Mouse (Mus musculus) cerebellum, adult 2 months (tissue): ENCODE results near the gene Fam173a. TPM values are rescaled to one million over a fixed set of nuclear protein-coding genes. Genes with fewer than 3 reads are reported as not detected.

ENCODE experiments used
- DNase-seq, 2 experiments: peaks; one replicate each; pipeline ENCODE4 v3.0.0; 2021
- H3K27ac ChIP-seq: fragments of 200-500 bp; 2 replicates; pipeline ENCODE4 v1.5.1; 2012; ENCODE audit warnings: low read length, control low read depth, inconsistent platforms; ENCODE audit not compliant: insufficient read depth
- H3K27me3 ChIP-seq: fragments of 200-500 bp; 2 replicates; pipeline ENCODE4 v1.6.1; 2012; ENCODE audit warnings: inconsistent platforms, mild to moderate bottlenecking, low read length, moderate library complexity; ENCODE audit not compliant: control insufficient read depth, insufficient read depth
- H3K4me1 ChIP-seq: fragments of 200-500 bp; 2 replicates; pipeline ENCODE4 v1.6.1; 2011; ENCODE audit warnings: low read length; ENCODE audit not compliant: control insufficient read depth, insufficient read depth
- H3K4me3 ChIP-seq: fragments of 200-500 bp; replicated peaks from 2 replicates; pipeline ENCODE3; 2011; ENCODE audit warnings: mild to moderate bottlenecking, low read depth, low read length, control low read depth; ENCODE audit not compliant: insufficient read depth
- CTCF ChIP-seq: fragments of 200-500 bp; IDR thresholded peaks from 2 replicates; pipeline ENCODE4 v1.5.1; 2011; ENCODE audit warnings: low read depth, mild to moderate bottlenecking, control low read depth, low read length, moderate library complexity, borderline replicate concordance; ENCODE audit not compliant: insufficient read depth
- POLR2A ChIP-seq: fragments of 200-500 bp; IDR thresholded peaks from 2 replicates; pipeline ENCODE4 v1.6.1; 2011; ENCODE audit warnings: low read length, control low read depth, borderline replicate concordance; ENCODE audit not compliant: insufficient read depth
- WGBS: fragments of 180-500 bp; shearing (Covaris S2); methylation state at CpG from one replicate; pipeline ENCODE4 v1.1.7; 2018; 5-methylcytosine and 5-hydroxymethylcytosine counted together
- polyA plus RNA-seq: library from polyadenylated mRNA; depleted of rRNA; stranded (reverse); fragments of >200 nt; gene quantifications from 2 replicates; pipeline ENCODE4 v1.2.3, GENCODE M21; 2012; rRNA removed

Gene Fam173a
- polyA plus RNA-seq: 167 and 178 TPM in 2 replicates

DNA sequence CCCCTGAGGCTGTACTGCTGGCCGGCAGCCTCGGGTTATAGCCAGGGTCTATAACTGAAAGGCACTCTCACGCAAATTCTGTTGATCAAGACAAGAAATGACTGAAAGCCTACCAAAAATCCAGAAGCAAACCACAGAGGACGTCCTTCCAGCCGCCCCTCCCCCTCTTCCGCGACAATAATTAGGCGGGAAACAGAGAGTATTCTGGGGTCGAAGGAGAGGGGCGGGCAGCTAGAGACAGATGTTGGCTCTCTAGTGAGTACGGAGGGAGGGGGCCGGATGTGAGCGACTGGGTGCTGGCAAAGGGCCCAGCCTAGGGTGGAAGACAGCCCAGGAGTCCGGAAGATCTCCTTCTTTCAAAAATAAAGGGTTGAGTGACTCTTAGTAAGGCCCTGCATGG lies at the start of gene Fam173a:
Fam173a (minus strand) TSS at position 287 of the 400 bp plus-strand sequence.
- peak within 1 kb of the TSS; percentile 95 for H3K27ac ChIP-seq
- peak in 1 of 2 experiments; percentile 64 for DNase-seq
- no peaks in the 10 kb centered on the region for H3K27me3 ChIP-seq
- WGBS: 0% methylated on average over 14 of the region's 14 CpGs
- peaks cover 8% of the 10 kb centered on the region for H3K4me1 ChIP-seq
- TF ChIP-seq POLR2A (no peak), CTCF (no peak)
- peak within 1 kb of the TSS; percentile 91 for H3K4me3 ChIP-seq

- DNase-seq: no peak
- no peak for TF ChIP-seq CTCF
Measured at GRCm38 (mm10) chr17:25841117-25841880, 48.6 kb upstream of the Fam173a start, which contains the start of gene Gm20683. Gene Gm20683 (minus strand): TSS chr17:25841763.

GRCm38 (mm10) chr17:25840519-25840918 lies 47.8 kb upstream of the Fam173a start:
- H3K4me3 ChIP-seq: no peak overlapping the region

More at GRCm38 (mm10) chr17:25841117-25841880, 48.6 kb upstream of the Fam173a start, which contains the start of gene Gm20683:
- Histone ChIP-seq H3K27ac (no peak within 1 kb of the TSS), H3K4me1 (peaks cover 19% of the 10 kb centered on the region), H3K27me3 (no peaks in the 10 kb centered on the region), H3K4me3 (no peak within 1 kb of the TSS)
- 93% methylated on average over 22 of the region's 22 CpGs for WGBS

GRCm38 (mm10) chr17:25839455-25840235 lies 46.9 kb upstream of the Fam173a start:
- Histone ChIP-seq H3K27ac (no peak overlapping the region), H3K4me3 (no peak overlapping the region), H3K4me1 (peaks cover 30% of the 10 kb centered on the region), H3K27me3 (no peaks in the 10 kb centered on the region)
- 79% methylated on average over 14 of the region's 14 CpGs for WGBS
- DNase-seq: no peak
- TF ChIP-seq CTCF (no peak), POLR2A (no peak)

More at GRCm38 (mm10) chr17:25840519-25840918, 47.8 kb upstream of the Fam173a start:
- Histone ChIP-seq H3K4me1 (peaks cover 27% of the 10 kb centered on the region), H3K27ac (no peak overlapping the region), H3K27me3 (no peaks in the 10 kb centered on the region)
- WGBS: 95% methylated on average over 6 of the region's 6 CpGs
- TF ChIP-seq CTCF (no peak), POLR2A (no peak)
- DNase-seq: no peak

DNA sequence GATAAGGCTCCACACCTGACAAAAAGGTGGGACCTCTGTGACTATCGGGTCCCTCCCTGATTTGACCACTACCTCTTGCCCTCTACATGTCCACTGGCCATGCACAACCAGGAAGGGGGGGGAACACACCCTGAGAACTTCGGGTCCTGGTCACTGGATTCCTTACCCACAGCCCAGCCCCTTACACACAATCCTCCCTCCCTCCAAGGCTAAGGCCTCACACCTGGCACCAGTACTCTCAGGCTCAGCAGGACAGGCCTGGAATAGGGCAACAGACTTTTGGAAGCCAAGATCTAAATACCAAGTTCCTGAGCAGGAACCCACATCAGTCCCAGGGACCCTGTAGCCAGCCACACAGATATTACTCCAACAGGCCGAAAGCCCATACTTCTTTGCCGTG lies 46.2 kb upstream of the Fam173a start:
- Histone ChIP-seq H3K4me3 (no peak overlapping the region), H3K4me1 (peaks cover 36% of the 10 kb centered on the region), H3K27ac (no peak overlapping the region), H3K27me3 (no peaks in the 10 kb centered on the region)
- no peak for DNase-seq
- no peak for TF ChIP-seq POLR2A
- no peak for TF ChIP-seq CTCF
- 85% methylated on average over 4 of the region's 4 CpGs for WGBS

DNA sequence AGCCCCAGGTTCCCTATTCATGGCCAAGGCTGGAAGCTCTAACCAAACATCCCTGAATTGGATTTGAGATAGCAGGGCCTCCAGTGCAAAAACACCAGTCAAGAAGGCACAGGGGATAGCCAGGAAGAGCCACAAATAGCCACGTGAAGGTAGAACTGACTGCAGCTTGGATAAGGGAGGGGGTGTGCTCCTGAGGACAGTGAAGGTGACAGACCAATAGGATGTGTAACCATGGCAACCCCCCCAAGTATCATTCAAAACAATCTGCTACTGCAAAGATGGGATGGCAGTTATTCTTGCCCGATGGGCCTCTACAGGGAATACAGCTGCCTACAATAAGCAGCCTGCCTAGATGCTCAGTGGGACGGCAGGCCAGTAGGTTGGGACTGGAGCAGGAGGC lies 44.8 kb upstream of the Fam173a start:
- Histone ChIP-seq H3K27ac (peak overlapping the region; percentile 69), H3K4me3 (peak overlapping the region; percentile 64), H3K27me3 (no peaks in the 10 kb centered on the region), H3K4me1 (peaks cover 29% of the 10 kb centered on the region)
- no peak for DNase-seq
- 19% methylated on average over 3 of the region's 3 CpGs for WGBS
- TF ChIP-seq POLR2A (no peak), CTCF (no peak)

- TF ChIP-seq POLR2A (peak; percentile 61; the same call in 1 of the 2 replicates), CTCF (no peak)
- Histone ChIP-seq H3K27me3 (no peaks in the 10 kb centered on the region), H3K4me1 (peaks cover 29% of the 10 kb centered on the region), H3K4me3 (peak within 1 kb of the TSS; percentile 64), H3K27ac (peak within 1 kb of the TSS; percentile 75)
- under 1% methylated on average over 29 of the region's 29 CpGs for WGBS
- peak; percentile 89 to 90 for DNase-seq
Measured at GRCm38 (mm10) chr17:25837076-25837410, 44.3 kb upstream of the Fam173a start, which contains the start of gene Rhbdl1. Gene Rhbdl1 (minus strand): TSS chr17:25837295.
